Mouse (Mus musculus) right cerebral cortex, adult 2 months (tissue): ENCODE data around the gene Dhx57.
"Not testable (repeated sequence)": the region's sequence is repeated elsewhere in the genome, so short reads cannot be mapped to it uniquely, and the experiment has no call there.

Experiments
- DNase-seq, 2 experiments: peaks; one replicate each; pipeline ENCODE4 v3.0.0; 2021 to 2022; ENCODE audit warnings: low spot score in 2 of 2

Gene Dhx57

GRCm38 (mm10) chr17:80290074-80290657 is at the start of gene Dhx57, which contains the start of gene Morn2:
TSS of gene Dhx57 (minus strand) at chr17:80290476.
TSS of gene Morn2 (plus strand) at chr17:80290203.
- DNase-seq = peak; percentile 97 to 98

- DNase-seq = peak in 1 of 2 experiments; percentile 17
Observed at GRCm38 (mm10) chr17:80332386-80332785, 42.1 kb upstream of the Dhx57 start.

GRCm38 (mm10) chr17:80326431-80326830 is 36.2 kb upstream of the Dhx57 start:
- no peak for DNase-seq

GRCm38 (mm10) chr17:80325456-80325855 is 35.2 kb upstream of the Dhx57 start:
- no peak for DNase-seq

GRCm38 (mm10) chr17:80324521-80324920 is 34.2 kb upstream of the Dhx57 start:
- DNase-seq = no peak

- DNase-seq = no peak
Observed at GRCm38 (mm10) chr17:80323658-80324057, 33.4 kb upstream of the Dhx57 start.

- no peak for DNase-seq
Observed at GRCm38 (mm10) chr17:80323015-80323414, 32.7 kb upstream of the Dhx57 start.

- no peak for DNase-seq
Observed at GRCm38 (mm10) chr17:80322228-80322627, 32.0 kb upstream of the Dhx57 start.

GRCm38 (mm10) chr17:80312405-80312804 is 22.1 kb upstream of the Dhx57 start:
- DNase-seq = no peak

- no peak for DNase-seq
Observed at GRCm38 (mm10) chr17:80311761-80312160, 21.5 kb upstream of the Dhx57 start.

GRCm38 (mm10) chr17:80307251-80307650 is 17.0 kb upstream of the Dhx57 start, which contains the start of gene Arhgef33:
TSS of gene Arhgef33 (plus strand) at chr17:80307407.
- no peak for DNase-seq

GRCm38 (mm10) chr17:80298844-80299243 is 8.6 kb upstream of the Dhx57 start:
- no peak for DNase-seq

GRCm38 (mm10) chr17:80295258-80295657 is 5.0 kb upstream of the Dhx57 start:
- no peak for DNase-seq

- DNase-seq = peak; percentile 45 to 48
Observed at GRCm38 (mm10) chr17:80291148-80291547, 872 bp upstream of the Dhx57 start.

- DNase-seq = no peak
Observed at GRCm38 (mm10) chr17:80289280-80290073, 799 bp downstream of the Dhx57 start.

- no peak for DNase-seq
Observed at GRCm38 (mm10) chr17:80288012-80288411, 2.3 kb downstream of the Dhx57 start.

GRCm38 (mm10) chr17:80284446-80284845 is 5.8 kb downstream of the Dhx57 start:
- DNase-seq = no peak

- no peak for DNase-seq
Observed at GRCm38 (mm10) chr17:80279340-80280070, 10.8 kb downstream of the Dhx57 start.

- DNase-seq = no peak
Observed at GRCm38 (mm10) chr17:80278255-80278654, 12.0 kb downstream of the Dhx57 start.

GRCm38 (mm10) chr17:80270622-80271021 is 19.7 kb downstream of the Dhx57 start:
- DNase-seq = not testable (repeated sequence)

- no peak for DNase-seq
Observed at GRCm38 (mm10) chr17:80268151-80268550, 22.1 kb downstream of the Dhx57 start.

GRCm38 (mm10) chr17:80267065-80267464 is 23.2 kb downstream of the Dhx57 start:
- DNase-seq = no peak
